Mouse (Mus musculus): ENCODE measurements around the gene Ap1s1. TPM values are rescaled to one million over a fixed set of nuclear protein-coding genes. Genes with fewer than 3 reads are reported as not detected.
A peak's percentile ranks its signal among the peaks of the same experiment; 100 is the strongest.

Gene Ap1s1
- total and polyA plus RNA-seq, 2 experiments from 2014 or later = 123 to 230 TPM

DNA sequence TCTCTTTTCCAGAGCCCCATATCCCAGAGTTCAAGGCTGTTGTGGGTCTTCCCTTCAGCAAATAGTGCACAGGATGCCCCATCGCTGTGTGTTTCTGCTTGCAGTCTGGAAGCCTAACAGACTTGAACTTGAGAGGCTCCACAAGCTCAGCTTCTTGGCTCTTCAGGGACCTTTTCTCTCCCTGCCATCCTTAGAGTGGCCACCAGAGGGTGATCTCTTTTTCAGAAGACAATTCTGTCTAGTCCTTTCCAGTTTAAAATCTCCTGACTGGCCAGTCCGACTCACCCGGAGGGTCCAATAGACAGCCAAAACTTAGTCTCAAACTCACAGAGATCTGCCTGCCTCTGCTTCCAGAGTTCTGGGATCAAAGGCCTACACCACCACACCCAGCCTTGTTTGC is 35.9 kb downstream of the Ap1s1 start:
- DNase-seq (ENCODE audit: low spot score) (peak; percentile 70), ATAC-seq (no peak; the same call in 1 of the 2 replicates)
- Histone ChIP-seq H3K4me2 (ENCODE audit: low read depth, low read length) (no peak overlapping the region), H3K9ac (replicated peaks; ENCODE audit: low read length) (no peak overlapping the region), H3K27ac (no peak overlapping the region), H3K4me3 (ENCODE audit: low read length) (no peak overlapping the region), H3K27me3 (ENCODE audit: insufficient read depth, low read length) (no peaks in the 10 kb centered on the region), H3K9me3 (ENCODE audit: low read length) (no peaks in the 10 kb centered on the region), H3K4me1 (ENCODE audit: insufficient read depth, low read length) (no peaks in the 10 kb centered on the region), H3K36me3 (ENCODE audit: insufficient read depth, low read length) (no peaks in the 10 kb centered on the region)
- WGBS = 31% methylated on average over 3 of the region's 3 CpGs
- peak; percentile 70 for TF ChIP-seq CTCF (IDR thresholded peaks at IDR 0.05; ENCODE audit: low read depth)

DNA sequence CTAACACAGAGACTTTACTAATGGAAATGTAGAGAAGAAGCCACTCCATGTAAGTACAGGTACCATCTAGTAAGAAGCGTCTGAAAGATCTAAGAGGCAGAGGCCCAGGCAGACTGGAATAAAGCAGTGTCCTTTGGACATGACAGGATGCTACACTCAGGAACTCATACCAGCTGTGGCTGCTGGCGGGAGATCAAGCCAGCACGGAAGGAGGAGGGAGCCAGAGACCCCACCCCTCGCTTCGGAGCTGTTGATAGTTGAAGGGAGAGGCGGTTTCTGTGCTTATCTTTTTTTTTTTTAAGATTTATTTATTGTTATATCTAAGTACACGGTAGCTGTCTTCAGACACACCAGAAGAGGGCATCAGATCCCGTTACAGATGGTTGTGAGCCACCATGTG is 38.7 kb downstream of the Ap1s1 start:
- Histone ChIP-seq H3K9ac (replicated peaks; ENCODE audit: low read length) (no peak overlapping the region), H3K9me3 (ENCODE audit: low read length) (no peaks in the 10 kb centered on the region), H3K27ac (no peak overlapping the region), H3K4me1 (ENCODE audit: insufficient read depth, low read length) (no peaks in the 10 kb centered on the region), H3K4me3 (ENCODE audit: low read length) (no peak overlapping the region), H3K36me3 (ENCODE audit: insufficient read depth, low read length) (no peaks in the 10 kb centered on the region), H3K27me3 (ENCODE audit: insufficient read depth, low read length) (no peaks in the 10 kb centered on the region), H3K4me2 (ENCODE audit: low read depth, low read length) (no peak overlapping the region)
- no peak for TF ChIP-seq CTCF (IDR thresholded peaks at IDR 0.05; ENCODE audit: low read depth)
- no peak for ATAC-seq
- 56% methylated on average over 8 of the region's 8 CpGs for WGBS
- no peak for DNase-seq (ENCODE audit: low spot score)

DNA sequence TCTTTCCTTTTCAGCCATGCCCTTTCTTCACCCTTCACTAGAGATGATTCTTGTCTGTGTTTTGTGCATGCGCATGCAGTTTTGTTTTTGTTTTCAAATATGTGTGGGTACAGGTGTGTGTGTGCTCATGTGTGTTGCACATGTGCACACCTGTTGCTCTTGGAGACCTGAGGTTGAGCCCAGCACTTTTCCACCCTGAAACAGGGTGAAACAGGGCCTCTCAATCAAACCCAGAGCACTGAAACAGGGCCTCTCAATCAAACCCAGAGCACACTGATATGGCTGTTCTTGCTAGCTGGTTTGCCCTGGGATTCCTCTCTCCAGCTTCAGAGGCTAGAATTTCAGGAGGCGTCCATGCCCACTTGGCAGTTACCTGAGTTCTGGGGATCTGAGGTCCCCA is 45.3 kb downstream of the Ap1s1 start:
- peak; percentile 31 for DNase-seq (ENCODE audit: low spot score)
- WGBS = 88% methylated on average over 2 of the region's 2 CpGs

DNA sequence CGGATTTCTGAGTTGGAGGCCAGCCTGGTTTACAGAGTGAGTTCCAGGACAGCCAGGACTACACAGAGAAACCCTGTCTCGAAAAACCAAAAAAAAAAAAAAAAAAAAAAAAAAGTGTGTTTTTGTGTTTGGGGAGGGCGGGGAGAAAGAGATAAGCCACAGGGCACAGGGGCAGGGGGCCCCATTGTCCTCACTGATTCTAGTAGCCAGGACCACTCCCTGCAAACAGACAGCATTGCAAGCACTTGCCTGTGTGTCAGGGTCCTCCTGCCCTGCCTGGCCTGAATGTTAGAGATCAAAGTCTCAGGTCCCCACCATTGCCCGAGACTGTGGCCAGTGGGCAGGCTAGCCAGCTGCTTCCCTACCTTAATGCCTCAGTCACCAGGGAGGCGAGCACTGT is 46.5 kb downstream of the Ap1s1 start:
- TF ChIP-seq CTCF (IDR thresholded peaks at IDR 0.05; ENCODE audit: low read depth) = no peak
- Histone ChIP-seq H3K4me3 (ENCODE audit: low read length) (no peak overlapping the region), H3K27ac (no peak overlapping the region), H3K36me3 (ENCODE audit: insufficient read depth, low read length) (peaks cover 13% of the 10 kb centered on the region), H3K27me3 (ENCODE audit: insufficient read depth, low read length) (no peaks in the 10 kb centered on the region), H3K9me3 (ENCODE audit: low read length) (no peaks in the 10 kb centered on the region), H3K9ac (replicated peaks; ENCODE audit: low read length) (no peak overlapping the region), H3K4me1 (ENCODE audit: insufficient read depth, low read length) (no peaks in the 10 kb centered on the region), H3K4me2 (ENCODE audit: low read depth, low read length) (no peak overlapping the region)
- DNase-seq (ENCODE audit: low spot score) = no peak
- 76% methylated on average over 4 of the region's 5 CpGs for WGBS
- ATAC-seq = no peak

More for the DNA sequence above, 45.3 kb downstream of the Ap1s1 start:
- ATAC-seq = no peak
- Histone ChIP-seq H3K4me2 (ENCODE audit: low read depth, low read length) (no peak overlapping the region), H3K36me3 (ENCODE audit: insufficient read depth, low read length) (0 out of 2 replicates have a peak, but pooled peaks cover under 1% of the 10 kb centered on the region), H3K9ac (replicated peaks; ENCODE audit: low read length) (no peak overlapping the region), H3K9me3 (ENCODE audit: low read length) (no peaks in the 10 kb centered on the region), H3K27me3 (ENCODE audit: insufficient read depth, low read length) (no peaks in the 10 kb centered on the region), H3K4me3 (ENCODE audit: low read length) (no peak overlapping the region), H3K27ac (no peak overlapping the region), H3K4me1 (ENCODE audit: insufficient read depth, low read length) (no peaks in the 10 kb centered on the region)
- no peak for TF ChIP-seq CTCF (IDR thresholded peaks at IDR 0.05; ENCODE audit: low read depth)

DNA sequence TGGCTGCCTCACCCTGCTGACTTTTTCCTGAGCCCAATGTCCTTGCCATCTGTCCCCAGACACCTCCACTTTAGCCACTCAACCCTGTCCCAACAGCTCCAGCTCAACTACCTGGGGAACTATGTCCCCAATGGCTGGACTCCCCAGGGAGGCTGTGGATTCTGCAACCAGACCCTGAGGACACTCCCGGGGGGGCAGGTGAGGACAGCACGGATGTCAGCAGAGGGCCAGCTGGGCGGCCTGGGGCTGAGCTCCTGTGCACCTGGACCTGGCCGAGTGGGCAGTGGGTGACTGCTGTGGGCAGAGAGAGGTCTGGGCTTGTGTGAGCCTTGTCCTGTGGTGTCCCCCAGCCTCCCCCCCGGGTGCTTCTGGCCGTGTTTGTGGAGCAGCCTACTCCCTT is 56.1 kb downstream of the Ap1s1 start:
- no peak overlapping the region for H3K4me3 ChIP-seq (ENCODE audit: low read length)
- peaks cover 7% of the 10 kb centered on the region; the same call in 1 of the 2 replicates for H3K4me1 ChIP-seq (ENCODE audit: insufficient read depth, low read length)
- no peak overlapping the region for H3K9ac ChIP-seq (replicated peaks; ENCODE audit: low read length)
- no peaks in the 10 kb centered on the region for H3K9me3 ChIP-seq (ENCODE audit: low read length)
- H3K36me3 ChIP-seq (ENCODE audit: insufficient read depth, low read length) = peaks cover 43% of the 10 kb centered on the region
- H3K4me2 ChIP-seq (ENCODE audit: low read depth, low read length) = no peak overlapping the region
- no peak overlapping the region for H3K27ac ChIP-seq
- no peak for TF ChIP-seq CTCF (IDR thresholded peaks at IDR 0.05; ENCODE audit: low read depth)
- DNase-seq (ENCODE audit: low spot score) = no peak
- no peaks in the 10 kb centered on the region for H3K27me3 ChIP-seq (ENCODE audit: insufficient read depth, low read length)
- WGBS = 97% methylated on average over 6 of the region's 6 CpGs
- no peak for ATAC-seq

DNA sequence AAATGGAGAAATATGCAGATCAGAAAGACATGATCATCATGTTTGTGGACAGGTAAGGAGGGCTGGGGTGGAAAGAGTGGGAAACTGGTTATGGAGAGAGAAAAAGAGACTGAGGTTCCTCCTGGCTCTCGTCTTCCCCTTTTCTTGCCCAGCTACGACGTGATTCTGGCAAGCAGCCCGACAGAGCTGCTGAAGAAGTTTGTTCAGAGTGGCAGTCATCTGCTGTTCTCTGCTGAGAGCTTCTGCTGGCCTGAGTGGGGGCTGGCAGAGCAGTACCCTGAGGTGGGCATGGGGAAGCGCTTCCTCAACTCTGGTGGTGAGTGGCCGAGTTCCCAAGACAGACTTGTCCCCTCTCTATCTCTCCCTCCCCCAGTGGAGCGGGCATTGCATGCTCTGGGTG is 57.5 kb downstream of the Ap1s1 start:
- H3K36me3 ChIP-seq (ENCODE audit: insufficient read depth, low read length) = peaks cover 30% of the 10 kb centered on the region
- H3K9ac ChIP-seq (replicated peaks; ENCODE audit: low read length) = peak overlapping the region; percentile 87
- H3K27ac ChIP-seq = no peak overlapping the region
- ATAC-seq (no peak), DNase-seq (ENCODE audit: low spot score) (peak; percentile 44)
- WGBS = 48% methylated on average over 7 of the region's 7 CpGs
- peaks cover 7% of the 10 kb centered on the region; the same call in 1 of the 2 replicates for H3K4me1 ChIP-seq (ENCODE audit: insufficient read depth, low read length)
- no peak for TF ChIP-seq CTCF (IDR thresholded peaks at IDR 0.05; ENCODE audit: low read depth)
- H3K9me3 ChIP-seq (ENCODE audit: low read length) = no peaks in the 10 kb centered on the region
- peak overlapping the region; percentile 87 for H3K4me3 ChIP-seq (ENCODE audit: low read length)
- H3K27me3 ChIP-seq (ENCODE audit: insufficient read depth, low read length) = no peaks in the 10 kb centered on the region
- peak overlapping the region; percentile 97 for H3K4me2 ChIP-seq (ENCODE audit: low read depth, low read length)

DNA sequence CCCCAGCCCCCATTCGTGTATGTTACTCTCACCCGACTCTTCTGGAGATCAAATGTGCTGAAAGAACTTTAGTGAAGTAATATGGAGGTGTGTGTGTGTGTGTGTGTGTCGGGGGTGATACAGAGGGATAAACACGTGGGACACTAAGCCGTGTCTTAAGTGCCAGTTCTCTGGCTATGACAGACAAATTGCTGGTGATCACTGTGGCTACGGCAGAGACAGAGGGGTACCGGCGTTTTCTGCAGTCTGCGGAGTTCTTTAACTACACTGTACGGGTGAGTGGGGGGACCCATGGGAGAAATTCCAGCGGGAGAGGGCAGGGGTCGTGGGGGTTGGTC is 58.0 kb downstream of the Ap1s1 start, which contains the start of gene Znhit1:
Gene Znhit1, minus strand, starts transcription at position 88 of the 338 bp plus-strand sequence.
- H3K4me3 ChIP-seq (ENCODE audit: low read length) = peak within 1 kb of the TSS; percentile 87
- no peaks in the 10 kb centered on the region for H3K27me3 ChIP-seq (ENCODE audit: insufficient read depth, low read length)
- no peak for TF ChIP-seq CTCF (IDR thresholded peaks at IDR 0.05; ENCODE audit: low read depth)
- ATAC-seq (no peak), DNase-seq (ENCODE audit: low spot score) (peak; percentile 30)
- peaks cover 7% of the 10 kb centered on the region; the same call in 1 of the 2 replicates for H3K4me1 ChIP-seq (ENCODE audit: insufficient read depth, low read length)
- WGBS = 3% methylated on average over 12 of the region's 12 CpGs
- peak within 1 kb of the TSS; percentile 91 for H3K27ac ChIP-seq
- peak within 1 kb of the TSS; percentile 97 for H3K4me2 ChIP-seq (ENCODE audit: low read depth, low read length)
- peaks cover 25% of the 10 kb centered on the region for H3K36me3 ChIP-seq (ENCODE audit: insufficient read depth, low read length)
- no peaks in the 10 kb centered on the region for H3K9me3 ChIP-seq (ENCODE audit: low read length)
- peak within 1 kb of the TSS; percentile 87 for H3K9ac ChIP-seq (replicated peaks; ENCODE audit: low read length)
